Mouse (Mus musculus): ENCODE measurements around the gene Frat1.

GRCm38 (mm10) chr19:41881842-41882241 lies 52.1 kb downstream of the Frat1 start:
- TF ChIP-seq CTCF (IDR thresholded peaks at IDR 0.05; ENCODE audit: low read depth, low read length): no peak
- no peak for TF ChIP-seq POLR2A (IDR thresholded peaks at IDR 0.05; ENCODE audit: borderline replicate concordance, low read depth, low read length)

All from bone marrow macrophage, adult 2 months (primary cell).